Mouse (Mus musculus): ENCODE data around the gene Gm21366. TPM values are rescaled to one million over a fixed set of nuclear protein-coding genes. Genes with fewer than 3 reads are reported as not detected.
"Not testable (repeated sequence)": the region's sequence is repeated elsewhere in the genome, so short reads cannot be mapped to it uniquely, and the experiment has no call there.

The Gm21366 gene
- not detected in 2 replicates for polyA plus RNA-seq (2015; fragmentation: Nextera tagmentation; extraction: Ambion mirVana)

DNA sequence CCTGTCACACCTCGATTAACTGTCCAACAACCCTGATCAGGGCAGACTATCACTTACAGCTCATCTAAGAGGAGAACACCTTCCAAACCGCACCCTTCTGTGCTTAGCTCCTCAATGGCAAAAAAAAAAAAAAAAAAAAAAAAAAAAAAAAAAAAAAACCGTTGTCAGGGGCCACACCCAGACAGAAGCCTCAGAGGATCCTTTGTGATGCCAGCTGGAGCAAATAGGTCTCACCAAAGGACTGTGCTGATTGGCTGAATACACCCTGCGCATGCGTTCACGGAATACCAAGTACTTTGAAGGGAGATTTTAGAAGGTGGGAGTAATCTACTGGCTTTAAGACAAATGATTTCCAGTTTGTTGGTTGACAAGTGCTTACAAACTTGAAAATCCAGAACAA lies at the start of gene Gm21366:
TSS of gene Gm21366 (minus strand) at position 101 of the 400 bp plus-strand sequence.
- WGBS: no CpG with 5 or more reads among the region's 6 CpGs
- H3K9me3 ChIP-seq; H3K4me3 ChIP-seq; H3K9ac ChIP-seq; H3K36me3 ChIP-seq; H3K27ac ChIP-seq (replicated peaks); H3K4me2 ChIP-seq; ATAC-seq (ENCODE audit: extremely low read depth, insufficient number of reproducible peaks, low FRiP score, low TSS enrichment); H3K4me1 ChIP-seq; H3K27me3 ChIP-seq (replicated peaks): not testable (repeated sequence)
